Mouse (Mus musculus) hindbrain, embryonic 10.5 days (tissue): ENCODE data around the gene Zfp780b. TPM values are rescaled to one million over a fixed set of nuclear protein-coding genes. Genes with fewer than 3 reads are reported as not detected.
"Not testable (repeated sequence)": the region's sequence is repeated elsewhere in the genome, so short reads cannot be mapped to it uniquely, and the experiment has no call there.

Experiments used
- DNase-seq: peaks from one replicate; pipeline ENCODE4 v3.0.0-alpha.2; 2017; ENCODE audit warnings: low spot score
- H3K27ac ChIP-seq: fragments of 300-500 bp; sonication (generic); 2 replicates; pipeline ENCODE4 v1.5.1; 2016; ENCODE audit warnings: mild to moderate bottlenecking, moderate library complexity
- H3K27me3 ChIP-seq: fragments of 300-500 bp; sonication (generic); 2 replicates; pipeline ENCODE4 v1.6.1; 2016; ENCODE audit warnings: mild to moderate bottlenecking; ENCODE audit not compliant: poor library complexity, insufficient read depth, severe bottlenecking
- H3K36me3 ChIP-seq: fragments of 300-500 bp; sonication (generic); 2 replicates; pipeline ENCODE4 v1.6.1; 2016; ENCODE audit warnings: mild to moderate bottlenecking, moderate library complexity
- H3K4me1 ChIP-seq: fragments of 300-500 bp; sonication (generic); replicated peaks from 2 replicates; pipeline ENCODE4 v1.6.1; 2016; ENCODE audit warnings: mild to moderate bottlenecking
- H3K4me3 ChIP-seq: fragments of 300-500 bp; sonication (generic); 2 replicates; pipeline ENCODE4 v1.5.1; 2016; ENCODE audit warnings: mild to moderate bottlenecking, moderate library complexity
- H3K9me3 ChIP-seq: fragments of 300-500 bp; sonication (generic); 2 replicates; pipeline ENCODE4 v1.6.1; 2016; ENCODE audit warnings: mild to moderate bottlenecking, moderate library complexity
- WGBS: fragments of 180-500 bp; shearing (Covaris S2); methylation state at CpG from one replicate; pipeline ENCODE4 v1.1.7; 2016; 5-methylcytosine and 5-hydroxymethylcytosine counted together
- polyA plus RNA-seq: library from polyadenylated mRNA; unstranded; fragments of >200 nt; fragmentation: Nextera tagmentation; extraction: Ambion mirVana; gene quantifications from 2 replicates; pipeline ENCODE4 v1.2.1, GENCODE M21; 2016

The Zfp780b gene
- 18.3 and 20.9 TPM in 2 replicates for polyA plus RNA-seq

DNA sequence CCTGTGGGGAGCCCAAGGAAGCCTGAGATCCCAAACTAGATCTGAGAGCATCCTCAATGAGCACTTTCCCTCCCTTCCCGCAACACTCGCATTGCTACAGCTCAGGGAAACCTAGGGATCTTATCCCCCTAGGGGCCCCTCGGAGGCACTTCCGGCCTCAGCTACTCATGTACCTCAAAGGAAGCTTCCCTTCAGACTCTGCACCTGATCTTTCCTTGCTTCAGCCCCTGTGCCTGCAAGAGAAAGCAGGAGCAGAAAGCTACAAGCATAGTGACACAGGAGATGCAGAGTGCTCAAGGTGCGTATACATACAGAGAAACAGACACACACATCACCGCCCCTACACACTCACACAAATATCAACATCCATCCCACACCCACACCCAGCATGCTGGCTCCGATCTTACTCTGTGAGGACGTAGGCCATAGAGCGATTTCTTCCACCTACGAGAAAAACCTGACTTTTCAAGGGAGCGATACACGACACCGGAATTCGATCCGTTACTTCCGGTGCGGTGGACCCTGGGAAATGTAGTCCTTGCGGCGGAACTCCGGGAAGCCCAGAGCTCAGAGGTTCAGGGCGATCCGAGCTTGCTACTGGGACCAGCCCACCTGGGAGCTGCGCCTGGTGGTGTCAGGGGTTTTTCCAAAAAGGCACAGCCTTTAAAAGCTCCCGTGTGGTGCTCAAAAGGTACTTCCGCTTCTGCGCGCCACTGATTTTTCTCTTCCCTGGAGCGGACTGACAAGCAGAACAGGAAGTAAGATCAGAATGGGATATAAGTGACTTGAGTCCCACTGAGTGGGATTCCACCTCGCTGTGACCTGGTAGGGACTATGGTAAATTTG, at the start of gene Zfp780b:
Gene Zfp780b, minus strand, starts transcription at position 489 of the 846 bp plus-strand sequence.
- Histone ChIP-seq H3K4me1 (peaks cover 11% of the 10 kb centered on the region), H3K36me3 (peaks cover 20% of the 10 kb centered on the region), H3K27me3 (no peaks in the 10 kb centered on the region), H3K9me3 (peaks cover 24% of the 10 kb centered on the region), H3K27ac (peak within 1 kb of the TSS; percentile 90), H3K4me3 (peak within 1 kb of the TSS; percentile 86)
- peak; percentile 80 for DNase-seq
- under 1% methylated on average over 29 of the region's 29 CpGs for WGBS

DNA sequence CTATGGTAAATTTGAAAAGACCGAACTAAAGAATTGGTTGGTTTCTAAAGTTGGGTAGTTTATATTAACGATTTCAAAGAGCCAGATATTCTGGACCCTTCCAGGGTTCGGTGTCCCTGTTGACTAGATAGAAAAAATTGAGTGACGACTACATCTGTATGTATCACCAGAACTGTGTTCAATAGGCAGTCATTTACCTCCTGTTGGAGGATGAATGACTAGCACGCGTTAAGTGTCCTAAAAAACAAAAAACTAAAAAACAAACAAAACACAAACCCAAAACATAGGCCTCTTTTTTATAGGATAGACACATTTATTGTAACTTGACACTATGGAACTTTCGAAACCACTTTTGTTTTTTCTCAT, 35.5 kb upstream of the Zfp780b start:
- Histone ChIP-seq H3K4me1 (peaks cover 12% of the 10 kb centered on the region), H3K27me3 (no peaks in the 10 kb centered on the region), H3K9me3 (peaks cover 6% of the 10 kb centered on the region; the same call in 1 of the 2 replicates), H3K27ac (peak overlapping the region; percentile 89), H3K4me3 (peak overlapping the region; percentile 83), H3K36me3 (peaks cover 25% of the 10 kb centered on the region)
- WGBS, result 23% methylated on average over 7 of the region's 7 CpGs
- DNase-seq, result no peak

DNA sequence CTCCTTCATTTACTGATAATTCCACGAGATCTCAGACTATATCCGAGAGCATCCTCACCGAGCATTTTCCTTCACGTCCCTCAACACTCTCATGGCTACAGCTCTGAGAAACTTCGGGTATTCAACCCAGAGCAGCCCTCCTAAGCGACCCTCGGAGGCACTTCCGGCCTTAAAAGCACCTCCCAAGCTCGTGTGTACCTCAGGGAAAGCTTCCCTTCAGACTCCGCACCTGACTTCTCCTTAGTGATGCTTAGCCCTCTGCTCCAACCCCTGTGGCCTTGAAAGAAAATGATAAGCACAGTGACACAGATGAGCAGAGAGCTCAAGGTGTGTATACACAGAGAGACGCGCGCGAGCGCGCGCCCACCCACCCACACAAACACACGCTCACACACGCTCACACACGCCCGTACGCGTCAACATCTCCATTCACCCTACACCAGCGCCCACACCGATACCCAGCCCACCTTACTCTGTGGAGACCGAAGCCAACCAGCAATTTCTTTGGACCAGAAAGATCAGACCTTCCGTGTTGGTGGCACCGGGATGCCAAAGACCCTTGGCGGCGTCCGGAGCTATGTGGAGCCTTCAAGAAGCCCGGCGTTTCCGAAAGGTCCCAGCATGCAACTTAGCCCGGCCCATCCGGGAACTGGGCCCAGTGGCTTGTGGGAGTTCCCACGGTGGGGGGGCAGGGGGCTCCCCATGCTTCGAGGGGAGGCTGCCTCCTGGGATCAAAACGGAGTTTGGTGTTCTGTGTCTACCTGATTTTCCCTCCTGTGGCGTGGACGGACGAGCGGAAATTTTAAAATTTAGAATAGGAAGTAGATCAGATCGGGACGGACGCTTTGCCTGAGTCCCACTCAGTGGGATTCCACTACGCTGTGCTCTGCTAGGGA, 34.8 kb upstream of the Zfp780b start, which contains the start of gene Zfp850:
Gene Zfp850, minus strand, starts transcription at position 567 of the 896 bp plus-strand sequence.
- Histone ChIP-seq H3K36me3 (peaks cover 32% of the 10 kb centered on the region), H3K4me3 (peak within 1 kb of the TSS; percentile 83), H3K27me3 (no peaks in the 10 kb centered on the region), H3K4me1 (peaks cover 12% of the 10 kb centered on the region), H3K9me3 (peaks cover 5% of the 10 kb centered on the region; the same call in 1 of the 2 replicates), H3K27ac (peak within 1 kb of the TSS; percentile 89)
- WGBS, result 1% methylated on average over 47 of the region's 47 CpGs
- peak; percentile 82 for DNase-seq

DNA sequence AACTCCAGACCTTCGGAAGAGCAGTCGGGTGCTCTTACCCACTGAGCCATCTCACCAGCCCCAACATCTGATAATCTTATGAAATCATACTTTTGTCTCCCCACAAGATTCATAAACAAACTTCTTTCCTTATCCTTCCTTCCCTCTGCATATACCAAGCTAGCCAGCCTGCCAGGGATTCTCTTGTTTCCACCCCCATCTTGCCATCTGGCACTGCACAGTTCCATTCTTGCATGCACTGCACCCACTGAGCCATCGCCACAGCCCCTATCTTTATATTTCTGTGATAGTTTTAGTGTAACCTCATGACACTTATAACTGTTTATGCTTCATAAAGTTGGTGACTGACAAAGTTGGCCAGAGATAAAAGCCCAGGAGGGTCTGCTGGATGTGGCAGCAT, 31.3 kb upstream of the Zfp780b start:
- H3K4me1 ChIP-seq, result peaks cover 12% of the 10 kb centered on the region
- H3K27ac ChIP-seq, result no peak overlapping the region
- H3K27me3 ChIP-seq, result no peaks in the 10 kb centered on the region
- WGBS, result 96% methylated on average over 3 of the region's 3 CpGs
- H3K4me3 ChIP-seq, result no peak overlapping the region
- DNase-seq, result no peak
- no peaks in the 10 kb centered on the region for H3K9me3 ChIP-seq
- peaks cover 63% of the 10 kb centered on the region for H3K36me3 ChIP-seq

DNA sequence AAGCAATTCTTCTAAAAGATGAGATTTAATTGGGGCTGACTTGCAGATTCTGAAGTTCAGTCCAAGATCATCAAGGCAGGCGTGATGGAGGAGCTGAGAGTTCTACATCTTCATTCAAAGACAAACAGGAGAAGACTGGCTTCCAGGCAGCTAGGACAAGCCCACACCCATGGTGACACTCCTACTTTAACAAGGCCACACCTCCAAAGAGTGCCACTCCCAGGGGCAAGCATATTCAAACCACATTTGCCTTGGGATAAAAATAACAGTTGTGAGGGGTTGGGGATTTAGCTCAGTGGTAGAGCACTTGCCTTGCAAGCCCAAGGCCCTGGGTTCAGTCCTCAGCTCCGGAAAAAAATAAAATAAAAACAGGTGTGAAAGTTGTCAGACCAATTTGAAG, 3.2 kb upstream of the Zfp780b start:
- WGBS, result 78% methylated on average over 2 of the region's 2 CpGs
- H3K9me3 ChIP-seq, result peaks cover 57% of the 10 kb centered on the region
- H3K27me3 ChIP-seq, result no peaks in the 10 kb centered on the region
- peaks cover 11% of the 10 kb centered on the region for H3K4me1 ChIP-seq
- no peak overlapping the region for H3K4me3 ChIP-seq
- peaks cover 30% of the 10 kb centered on the region for H3K36me3 ChIP-seq
- no peak for DNase-seq
- no peak overlapping the region for H3K27ac ChIP-seq

DNA sequence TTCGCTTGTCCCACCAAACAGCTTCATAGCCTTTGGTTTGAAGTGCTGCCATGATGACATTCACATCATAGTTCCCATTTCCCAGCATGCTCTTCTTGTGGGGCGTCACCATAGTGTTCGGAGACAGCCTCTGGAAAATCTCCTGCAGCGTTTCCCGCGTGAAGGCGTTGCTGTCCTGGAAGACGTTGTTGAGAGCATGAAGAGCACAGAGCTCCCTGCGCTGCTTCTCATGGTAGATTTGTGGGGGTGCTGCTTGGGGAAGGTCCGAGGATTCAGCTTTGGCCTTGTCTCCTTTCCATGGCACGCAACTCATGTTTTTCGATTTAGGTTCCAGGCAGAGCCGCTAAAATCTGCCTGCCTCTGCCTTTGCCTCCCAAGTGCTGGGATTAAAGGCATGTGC, 29.5 kb downstream of the Zfp780b start:
- not testable (repeated sequence) for H3K4me1 ChIP-seq, H3K36me3 ChIP-seq, H3K9me3 ChIP-seq, DNase-seq, H3K4me3 ChIP-seq, H3K27ac ChIP-seq, H3K27me3 ChIP-seq
- WGBS, result 92% methylated on average over 13 of the region's 13 CpGs

DNA sequence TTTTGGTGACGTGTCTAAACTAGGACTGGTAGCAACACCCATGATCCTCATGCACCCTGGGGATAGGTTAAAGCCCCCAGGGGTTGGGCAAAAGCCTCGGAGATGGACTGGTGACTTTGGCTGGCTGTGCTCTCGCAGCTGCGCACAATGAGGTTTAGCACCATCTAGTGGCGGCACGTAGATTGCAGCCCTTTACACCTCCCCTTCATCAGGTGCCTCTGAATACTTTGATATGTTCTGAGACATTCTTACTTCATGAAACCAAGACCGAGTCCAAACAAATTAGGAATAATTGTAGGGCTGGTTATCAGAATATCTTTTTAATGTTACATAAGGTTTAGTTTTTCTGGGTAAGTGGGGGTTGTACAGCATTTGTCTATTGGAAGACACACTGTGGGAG, 37.1 kb downstream of the Zfp780b start:
- not testable (repeated sequence) for DNase-seq, H3K27me3 ChIP-seq, H3K9me3 ChIP-seq, H3K36me3 ChIP-seq, H3K4me3 ChIP-seq, H3K27ac ChIP-seq, H3K4me1 ChIP-seq
- 53% methylated on average over 6 of the region's 7 CpGs for WGBS

DNA sequence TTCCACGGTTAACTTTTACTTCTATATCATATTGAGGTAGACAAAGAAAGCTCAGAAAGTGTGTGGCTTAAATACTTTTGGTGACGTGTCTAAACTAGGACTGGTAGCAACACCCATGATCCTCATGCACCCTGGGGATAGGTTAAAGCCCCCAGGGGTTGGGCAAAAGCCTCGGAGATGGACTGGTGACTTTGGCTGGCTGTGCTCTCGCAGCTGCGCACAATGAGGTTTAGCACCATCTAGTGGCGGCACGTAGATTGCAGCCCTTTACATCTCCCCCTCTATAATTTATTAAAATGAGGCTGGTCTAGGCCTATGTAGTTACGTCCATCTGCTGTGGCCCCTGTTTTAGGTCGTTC, 45.2 kb downstream of the Zfp780b start:
- H3K4me1 ChIP-seq, H3K4me3 ChIP-seq, DNase-seq, H3K27ac ChIP-seq, H3K36me3 ChIP-seq, H3K9me3 ChIP-seq, H3K27me3 ChIP-seq: not testable (repeated sequence)
- WGBS, result 29% methylated on average over 1 of the region's 9 CpGs

DNA sequence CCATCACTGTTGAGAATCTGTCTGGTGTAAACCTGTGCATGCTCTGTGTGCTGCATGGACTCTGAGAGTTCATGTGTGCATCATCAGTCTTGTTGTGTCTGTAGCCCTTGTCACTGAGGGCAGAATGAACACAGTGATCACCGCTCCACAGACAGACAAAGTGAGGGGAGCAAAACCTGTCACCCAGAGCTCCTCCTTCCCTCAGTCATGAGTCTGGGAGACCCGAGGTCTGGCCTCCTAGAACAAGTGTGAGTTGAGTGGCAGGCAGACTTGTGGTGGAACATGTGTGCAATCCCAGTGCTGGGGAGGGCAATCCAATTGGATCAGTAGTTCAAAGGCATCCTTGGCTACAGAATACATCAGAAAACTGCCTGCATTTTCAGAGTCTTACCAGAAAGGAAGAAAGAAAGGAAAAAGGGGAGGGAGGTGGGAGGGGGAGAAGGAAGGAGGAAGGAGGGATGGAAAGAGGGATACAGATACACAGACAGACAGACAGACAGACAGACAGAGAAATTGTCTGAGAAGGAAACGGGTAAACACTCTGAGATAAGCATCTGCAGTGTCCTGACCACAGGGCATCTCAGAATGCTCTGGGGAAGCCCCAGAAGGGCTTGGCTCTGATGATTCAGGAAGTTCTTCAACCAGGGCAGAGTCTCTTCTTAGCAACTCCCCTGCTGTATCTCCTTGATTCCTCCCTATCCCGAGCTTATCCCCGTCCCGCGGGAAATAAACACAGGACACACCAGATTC, 45.7 kb downstream of the Zfp780b start:
- no peak overlapping the region for H3K27ac ChIP-seq
- no peaks in the 10 kb centered on the region for H3K36me3 ChIP-seq
- H3K4me1 ChIP-seq, result peaks cover 15% of the 10 kb centered on the region
- H3K4me3 ChIP-seq, result peak overlapping the region; percentile 27; the same call in 1 of the 2 replicates
- WGBS, result 29% methylated on average over 7 of the region's 7 CpGs
- H3K9me3 ChIP-seq, result no peaks in the 10 kb centered on the region
- H3K27me3 ChIP-seq, result no peaks in the 10 kb centered on the region
- peak; percentile 4 for DNase-seq

DNA sequence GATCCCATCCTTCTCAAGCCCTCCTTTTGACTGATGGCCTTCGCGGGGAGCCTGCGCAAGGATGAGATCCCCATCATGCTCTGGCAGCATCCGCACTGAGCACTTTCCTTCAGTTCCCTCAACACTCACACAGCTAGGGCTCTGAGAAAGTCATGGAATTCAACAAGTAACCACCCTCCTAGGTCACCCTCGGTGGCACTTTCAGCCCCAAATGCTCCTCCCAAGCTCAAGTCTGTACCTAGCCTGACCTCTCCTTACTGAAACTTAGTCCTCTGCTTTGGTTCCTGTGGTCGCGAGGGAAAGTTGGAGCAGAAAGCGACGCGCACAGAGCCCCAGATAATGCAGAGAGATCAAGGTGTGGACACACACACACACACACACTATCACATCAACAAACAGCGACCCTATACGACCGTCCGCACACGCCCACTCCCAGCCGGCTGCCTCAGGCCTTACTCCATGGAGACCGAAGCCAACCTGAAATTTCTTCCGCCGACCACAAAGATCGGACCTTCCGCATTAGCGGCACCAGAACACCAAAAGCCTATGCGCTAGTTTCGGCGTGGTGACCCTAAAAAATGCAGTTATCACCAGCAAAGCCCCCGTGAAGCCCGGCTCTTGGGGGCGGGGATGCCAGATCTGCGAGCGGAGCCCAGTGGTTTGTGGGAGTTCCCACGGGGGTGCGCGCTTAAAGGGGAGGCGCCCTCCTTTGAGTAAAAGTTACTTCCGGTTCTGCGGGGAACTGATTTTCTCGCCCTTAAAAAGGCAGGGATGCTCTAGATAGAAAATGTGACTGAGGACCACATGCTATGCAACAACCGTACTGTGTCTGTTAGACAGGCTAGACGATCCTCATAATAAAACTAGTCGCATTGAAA, 49.9 kb downstream of the Zfp780b start, which contains the start of gene Zfp974:
Gene Zfp974, minus strand, starts transcription at position 643 of the 878 bp plus-strand sequence.
- H3K4me3 ChIP-seq, result peak within 1 kb of the TSS; percentile 66
- peak; percentile 77 for DNase-seq
- 5% methylated on average over 40 of the region's 40 CpGs for WGBS
- peak within 1 kb of the TSS; percentile 85 for H3K27ac ChIP-seq
- no peaks in the 10 kb centered on the region for H3K9me3 ChIP-seq
- peaks cover 20% of the 10 kb centered on the region for H3K36me3 ChIP-seq
- H3K4me1 ChIP-seq, result peaks cover 18% of the 10 kb centered on the region
- H3K27me3 ChIP-seq, result no peaks in the 10 kb centered on the region

DNA sequence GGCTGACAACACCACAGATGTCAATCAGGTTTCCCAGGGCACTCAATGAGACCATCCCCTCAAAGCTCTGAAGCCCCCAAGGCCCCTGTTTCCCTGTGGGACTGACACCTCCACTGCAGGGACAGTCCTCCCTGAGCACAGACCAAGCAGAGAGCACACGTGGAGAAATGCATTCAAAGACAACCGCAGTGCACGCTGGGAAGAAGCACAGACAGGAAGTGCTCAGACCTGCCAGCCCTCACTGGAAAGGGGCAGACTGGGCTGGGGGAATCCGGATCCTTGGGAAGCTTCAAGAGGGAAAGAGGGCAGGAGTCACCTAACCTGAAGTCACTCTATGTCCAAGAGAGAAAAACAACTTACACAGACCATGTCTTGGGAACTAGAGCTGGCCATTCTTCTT, 51.9 kb downstream of the Zfp780b start:
- H3K27me3 ChIP-seq, H3K27ac ChIP-seq: not testable (repeated sequence)
- WGBS, result 46% methylated on average over 4 of the region's 4 CpGs

More for the DNA sequence above, 51.9 kb downstream of the Zfp780b start:
- not testable (repeated sequence) for H3K4me1 ChIP-seq, H3K9me3 ChIP-seq, H3K4me3 ChIP-seq, DNase-seq
- H3K36me3 ChIP-seq, result peaks cover 37% of the 10 kb centered on the region
